Mouse (Mus musculus) heart, adult 2 months (tissue): ENCODE results near the gene Nmnat2. TPM values are rescaled to one million over a fixed set of nuclear protein-coding genes. Genes with fewer than 3 reads are reported as not detected.

ENCODE experiments used
- DNase-seq, 2 experiments: peaks; one replicate each; pipeline ENCODE4 v3.0.0; 2021
- H3K27ac ChIP-seq: fragments of 200-600 bp; 2 replicates; pipeline ENCODE4 v1.8.1; 2022
- H3K27me3 ChIP-seq: fragments of 200-500 bp; 2 replicates; pipeline ENCODE4 v1.6.1; 2012; ENCODE audit warnings: mild to moderate bottlenecking, low read length, inconsistent platforms, mixed read lengths; ENCODE audit not compliant: control insufficient read depth, insufficient read depth
- H3K36me3 ChIP-seq: fragments of 200-500 bp; 2 replicates; pipeline ENCODE4 v1.6.1; 2012; ENCODE audit warnings: low read length, inconsistent platforms; ENCODE audit not compliant: control insufficient read depth, insufficient read depth
- H3K4me1 ChIP-seq: fragments of 200-500 bp; 2 replicates; pipeline ENCODE4 v1.6.1; 2011; ENCODE audit warnings: low read length; ENCODE audit not compliant: control insufficient read depth, insufficient read depth
- H3K4me3 ChIP-seq: fragments of 200-600 bp; 2 replicates; pipeline ENCODE4 v1.8.1; 2022
- H3K79me2 ChIP-seq: fragments of 200-500 bp; replicated peaks from 2 replicates; pipeline ENCODE4 v1.6.1; 2012; ENCODE audit warnings: mild to moderate bottlenecking, inconsistent platforms, low read length, moderate library complexity, mixed read lengths; ENCODE audit not compliant: control insufficient read depth, insufficient read depth
- H3K9ac ChIP-seq: fragments of 200-500 bp; 2 replicates; pipeline ENCODE4 v1.6.1; 2012; ENCODE audit warnings: low read depth, mild to moderate bottlenecking, control low read depth, inconsistent platforms, low read length, mixed read lengths
- CTCF ChIP-seq: fragments of 200-600 bp; IDR thresholded peaks from 2 replicates; pipeline ENCODE4 v1.8.1; 2022; ENCODE audit warnings: antibody characterized with exemption, mild to moderate bottlenecking, moderate library complexity
- EP300 ChIP-seq: fragments of 200-500 bp; IDR thresholded peaks from 2 replicates; pipeline ENCODE4 v1.6.1; 2011; ENCODE audit warnings: low read depth, low read length, control low read depth; ENCODE audit not compliant: insufficient read depth
- POLR2A ChIP-seq: fragments of 200-500 bp; IDR thresholded peaks from 2 replicates; pipeline ENCODE4 v1.6.1; 2011; ENCODE audit warnings: mild to moderate bottlenecking, low read depth, low read length, control low read depth; ENCODE audit not compliant: insufficient read depth
- WGBS: fragments of 180-500 bp; shearing (Covaris S2); methylation state at CpG from one replicate; pipeline ENCODE4 v1.1.7; 2018; 5-methylcytosine and 5-hydroxymethylcytosine counted together
- intact Hi-C: fragments of 180-260 bp; cut with DNase I; formaldehyde crosslinking; loops from one replicate; pipeline ENCODE4 v1.15.1; 2025
- polyA plus RNA-seq: library from polyadenylated mRNA; depleted of rRNA; stranded (reverse); fragments of >200 nt; gene quantifications from 2 replicates; pipeline ENCODE4 v1.2.3, GENCODE M21; 2012
- total RNA-seq, 2 experiments: library from RNA; stranded (reverse); gene quantifications; 2 replicates each; pipeline ENCODE4 v1.2.3; 2021

Gene Nmnat2
- total and polyA plus RNA-seq, 3 experiments = 0.29 to 0.89 (median 0.66) TPM

DNA sequence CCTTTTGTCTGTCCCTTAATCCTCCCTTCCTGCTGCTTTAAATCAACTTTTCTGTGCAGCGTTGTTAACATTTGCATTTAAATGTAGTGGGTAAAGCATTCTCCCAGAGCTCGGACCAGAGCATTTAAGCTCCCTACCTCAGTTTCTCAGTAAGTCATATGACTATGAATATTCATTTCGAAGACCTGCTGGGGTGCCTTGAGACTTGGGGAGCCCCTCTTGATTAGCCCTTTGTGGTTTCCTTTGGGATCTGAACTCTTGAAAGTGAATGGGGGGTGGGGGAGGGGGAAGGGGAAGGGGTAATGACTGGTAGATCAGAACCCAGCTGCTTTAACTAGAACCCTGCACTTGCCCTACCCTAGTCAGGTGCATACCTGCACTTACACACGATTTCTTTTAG, 19.1 kb downstream of the Nmnat2 start:
- no peaks in the 10 kb centered on the region for H3K36me3 ChIP-seq
- no peak for DNase-seq
- no peak overlapping the region for H3K9ac ChIP-seq
- H3K4me3 ChIP-seq = no peak overlapping the region
- intact Hi-C loops = no loop called here
- no peak overlapping the region for H3K27ac ChIP-seq
- no peaks in the 10 kb centered on the region for H3K79me2 ChIP-seq
- WGBS = 36% methylated on average over 4 of the region's 4 CpGs
- no peaks in the 10 kb centered on the region for H3K4me1 ChIP-seq
- no peak for TF ChIP-seq POLR2A
- TF ChIP-seq CTCF = no peak
- TF ChIP-seq EP300 = no peak
- no peaks in the 10 kb centered on the region for H3K27me3 ChIP-seq

DNA sequence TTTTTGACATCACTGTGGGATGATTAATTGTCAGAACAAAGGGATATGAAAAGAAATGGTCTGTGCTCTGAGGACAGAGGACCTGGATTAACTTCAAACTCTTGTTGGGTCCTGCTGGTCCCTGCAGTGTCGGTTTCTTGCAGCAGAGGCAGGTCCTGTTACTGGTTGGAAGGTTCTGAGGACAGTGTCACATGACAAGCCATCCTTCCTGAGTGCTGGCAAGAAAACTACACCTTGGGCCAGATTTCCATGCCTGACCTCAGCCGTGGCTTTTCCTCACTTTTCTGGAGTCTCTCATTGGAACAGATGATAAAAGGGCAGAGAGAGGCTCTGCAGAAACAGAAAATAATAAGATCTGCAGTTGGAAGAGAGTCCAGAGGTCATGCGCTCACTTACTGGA, 20.4 kb downstream of the Nmnat2 start:
- Histone ChIP-seq H3K27me3 (no peaks in the 10 kb centered on the region), H3K79me2 (no peaks in the 10 kb centered on the region), H3K27ac (no peak overlapping the region), H3K4me1 (no peaks in the 10 kb centered on the region), H3K9ac (no peak overlapping the region), H3K36me3 (no peaks in the 10 kb centered on the region), H3K4me3 (no peak overlapping the region)
- TF ChIP-seq EP300 (no peak), CTCF (no peak), POLR2A (no peak)
- WGBS = 57% methylated on average over 3 of the region's 3 CpGs
- no peak for DNase-seq
- intact Hi-C loops = no loop called here

DNA sequence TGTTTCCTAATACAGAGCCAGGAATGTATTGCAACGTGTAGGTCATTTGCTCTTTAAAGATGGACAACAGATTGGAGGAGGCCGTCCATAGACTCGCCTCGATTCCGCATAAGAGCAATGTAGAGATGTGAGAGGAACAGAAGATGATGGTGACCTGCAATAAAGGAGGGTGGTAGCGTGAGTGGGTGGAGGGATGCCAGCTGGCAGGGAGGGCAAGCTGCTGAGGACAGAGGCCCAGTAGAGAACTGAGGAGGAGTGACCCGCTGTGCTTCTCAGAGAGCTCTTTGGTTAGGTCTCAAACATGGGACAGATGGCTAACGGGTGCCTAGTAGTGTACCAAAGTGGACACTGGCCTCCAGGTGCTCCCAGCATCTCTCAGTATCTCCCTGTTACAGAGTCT, 23.9 kb downstream of the Nmnat2 start:
- intact Hi-C loops = no loop called here
- Histone ChIP-seq H3K9ac (no peak overlapping the region), H3K27ac (no peak overlapping the region), H3K79me2 (no peaks in the 10 kb centered on the region), H3K4me3 (no peak overlapping the region), H3K4me1 (no peaks in the 10 kb centered on the region), H3K36me3 (no peaks in the 10 kb centered on the region), H3K27me3 (no peaks in the 10 kb centered on the region)
- TF ChIP-seq EP300 (no peak), POLR2A (no peak), CTCF (no peak)
- 87% methylated on average over 8 of the region's 8 CpGs for WGBS
- DNase-seq = no peak

DNA sequence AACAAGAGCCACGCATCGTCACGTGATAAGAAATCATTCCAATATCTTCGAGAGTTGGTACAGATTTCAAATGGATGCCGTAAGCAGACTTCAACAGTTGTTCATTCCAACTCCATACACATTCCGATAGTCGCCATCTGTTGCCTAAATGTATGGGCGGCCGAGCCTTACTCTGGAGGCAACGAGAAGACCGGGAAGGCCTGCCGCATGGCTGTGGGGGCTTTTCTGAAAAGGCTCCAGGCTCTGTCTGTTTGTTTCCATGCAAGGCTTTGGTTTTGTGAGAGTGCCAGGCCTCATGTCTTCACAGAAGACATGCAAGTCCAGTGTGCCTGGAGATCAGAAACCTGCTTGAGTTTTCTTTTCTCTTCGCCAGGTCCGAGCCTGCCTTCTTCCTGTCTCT, 28.6 kb downstream of the Nmnat2 start:
- no peak for DNase-seq
- H3K27ac ChIP-seq = no peak overlapping the region
- 80% methylated on average over 14 of the region's 14 CpGs for WGBS
- H3K4me3 ChIP-seq = no peak overlapping the region
- H3K79me2 ChIP-seq = no peaks in the 10 kb centered on the region
- TF ChIP-seq POLR2A (no peak), EP300 (no peak), CTCF (no peak)
- no peaks in the 10 kb centered on the region for H3K4me1 ChIP-seq
- intact Hi-C loops = no loop called here
- no peak overlapping the region for H3K9ac ChIP-seq
- H3K36me3 ChIP-seq = no peaks in the 10 kb centered on the region
- no peaks in the 10 kb centered on the region for H3K27me3 ChIP-seq

DNA sequence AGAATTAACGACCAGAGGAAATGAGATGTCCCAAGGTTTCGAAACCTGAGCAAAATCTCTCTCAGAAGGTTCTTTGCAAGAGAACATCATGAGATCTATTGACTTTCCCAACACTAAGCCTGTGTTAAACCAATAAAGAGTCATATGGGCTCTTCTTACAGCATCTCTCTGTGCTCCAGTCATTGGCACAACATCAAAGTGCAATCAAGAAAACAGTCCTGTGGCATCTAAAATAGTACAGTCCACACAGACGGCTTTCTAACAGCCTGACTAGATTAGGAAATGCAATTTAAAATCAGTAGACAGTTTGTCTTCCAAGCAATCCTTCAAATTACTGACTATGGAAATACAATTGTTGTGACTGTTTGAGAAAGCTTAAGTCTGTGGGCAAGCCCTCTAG, 32.2 kb downstream of the Nmnat2 start:
- 49% methylated on average over 3 of the region's 3 CpGs for WGBS
- Histone ChIP-seq H3K4me1 (no peaks in the 10 kb centered on the region), H3K4me3 (no peak overlapping the region), H3K36me3 (no peaks in the 10 kb centered on the region), H3K27me3 (no peaks in the 10 kb centered on the region), H3K79me2 (no peaks in the 10 kb centered on the region), H3K27ac (no peak overlapping the region), H3K9ac (no peak overlapping the region)
- TF ChIP-seq CTCF (no peak), POLR2A (no peak), EP300 (no peak)
- DNase-seq = no peak
- intact Hi-C loops = no loop called here

DNA sequence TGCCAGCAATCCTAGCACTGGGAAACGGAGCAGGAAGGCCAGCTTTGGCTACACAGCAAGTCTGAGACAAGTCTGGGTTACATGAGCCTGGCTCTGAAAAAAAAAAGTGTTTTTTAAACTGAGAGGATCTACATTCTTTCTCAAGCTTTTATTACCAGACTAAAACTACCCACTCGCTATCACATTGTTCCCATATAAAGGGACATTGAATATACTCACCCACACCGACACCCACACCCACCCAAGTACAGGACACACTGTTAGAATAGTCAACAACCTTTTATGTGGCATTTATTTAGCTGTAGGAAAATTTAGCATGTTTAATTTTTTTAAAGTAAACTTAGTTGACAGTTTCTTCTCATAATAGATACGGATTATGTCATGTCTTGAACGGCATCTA, 35.3 kb downstream of the Nmnat2 start:
- intact Hi-C loops = no loop called here
- WGBS = 89% methylated on average over 5 of the region's 5 CpGs
- no peak overlapping the region for H3K27ac ChIP-seq

More for the DNA sequence above, 35.3 kb downstream of the Nmnat2 start:
- no peak overlapping the region for H3K9ac ChIP-seq
- H3K79me2 ChIP-seq = no peaks in the 10 kb centered on the region
- no peaks in the 10 kb centered on the region for H3K36me3 ChIP-seq
- TF ChIP-seq EP300 (no peak), CTCF (no peak), POLR2A (no peak)
- no peak for DNase-seq
- no peaks in the 10 kb centered on the region for H3K27me3 ChIP-seq
- peaks cover 4% of the 10 kb centered on the region for H3K4me1 ChIP-seq
- H3K4me3 ChIP-seq = no peak overlapping the region
